Mouse (Mus musculus) adipocyte (in vitro differentiated cells): ENCODE measurements around the gene Vill.

Experiments used
- DNase-seq: peaks from one replicate; pipeline ENCODE4 v3.0.0-alpha.2; 2016; ENCODE audit warnings: low spot score

The Vill gene

GRCm38 (mm10) chr9:119034676-119035665 is 17.6 kb upstream of the Vill start:
- DNase-seq, result no peak

DNA sequence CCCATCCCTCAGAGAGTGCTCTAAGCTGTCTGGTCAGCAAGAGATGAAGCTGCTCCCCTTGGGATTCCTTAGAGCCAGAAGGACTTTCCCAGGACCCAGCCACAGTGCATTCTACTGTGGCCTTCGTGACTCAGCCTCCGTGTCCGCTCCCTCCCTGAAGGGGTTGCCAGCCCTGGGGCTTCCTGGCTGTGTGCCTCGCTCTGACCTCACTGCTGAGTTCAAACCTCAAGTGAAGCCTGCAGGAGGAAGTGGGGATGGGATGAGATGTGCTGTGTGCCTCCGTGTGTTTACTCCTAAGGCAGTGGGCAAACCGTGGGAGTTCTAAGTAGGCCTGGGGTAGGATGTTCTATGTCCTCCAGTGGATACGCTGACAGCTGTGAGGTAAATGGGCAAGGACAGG is 16.7 kb upstream of the Vill start:
- peak; percentile 67 for DNase-seq

DNA sequence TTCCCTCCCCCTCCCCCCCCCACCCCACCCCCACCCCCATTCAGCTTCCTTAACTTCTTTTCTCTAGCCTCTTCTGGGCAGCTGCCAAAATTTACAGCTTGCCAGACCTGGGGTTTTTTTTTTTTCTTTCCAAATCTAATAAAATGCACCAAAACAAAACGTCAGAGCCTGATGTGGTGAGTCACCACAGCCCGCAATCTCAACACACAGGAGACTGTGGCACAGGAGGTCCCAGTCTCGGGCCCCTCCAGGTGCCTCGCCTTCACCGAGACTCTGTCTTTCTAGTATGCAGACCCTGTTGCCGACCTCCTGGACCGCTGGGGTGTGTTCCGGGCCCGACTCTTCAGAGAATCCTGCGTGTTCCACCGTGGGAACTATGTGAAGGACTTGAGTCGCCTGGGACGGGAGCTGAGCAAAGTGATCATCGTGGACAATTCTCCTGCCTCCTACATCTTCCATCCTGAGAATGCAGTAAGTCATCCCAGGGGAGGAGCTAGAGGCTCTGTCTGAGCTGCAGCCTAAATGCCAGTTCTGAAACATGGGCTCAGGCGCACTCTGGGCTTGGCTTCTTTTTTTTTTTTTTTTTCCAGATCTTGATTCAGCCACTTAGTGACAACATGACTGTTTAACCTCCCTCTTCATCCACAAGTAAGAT is 15.4 kb upstream of the Vill start:
- DNase-seq, result peak; percentile 72

DNA sequence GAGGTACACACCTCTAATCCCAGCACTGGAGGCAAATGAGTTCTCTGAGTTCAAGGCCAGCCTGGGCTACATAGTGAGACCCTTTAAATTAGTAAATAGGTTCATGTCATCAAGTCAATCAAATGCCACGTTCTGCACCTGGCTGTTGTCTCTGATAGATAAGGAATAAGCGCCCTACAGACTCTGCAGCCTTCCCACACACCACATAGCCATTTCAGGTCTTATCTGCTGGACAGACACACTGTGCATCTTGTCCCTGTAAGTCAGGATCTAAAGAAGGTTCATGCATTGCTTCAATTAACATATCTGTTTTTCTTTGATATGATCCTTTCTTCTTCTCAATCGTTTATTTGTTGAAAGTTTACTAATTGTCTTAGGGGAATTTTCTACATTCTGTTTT is 14.0 kb upstream of the Vill start:
- no peak for DNase-seq

- no peak for DNase-seq
Observed at GRCm38 (mm10) chr9:119040101-119040775, 12.3 kb upstream of the Vill start.

DNA sequence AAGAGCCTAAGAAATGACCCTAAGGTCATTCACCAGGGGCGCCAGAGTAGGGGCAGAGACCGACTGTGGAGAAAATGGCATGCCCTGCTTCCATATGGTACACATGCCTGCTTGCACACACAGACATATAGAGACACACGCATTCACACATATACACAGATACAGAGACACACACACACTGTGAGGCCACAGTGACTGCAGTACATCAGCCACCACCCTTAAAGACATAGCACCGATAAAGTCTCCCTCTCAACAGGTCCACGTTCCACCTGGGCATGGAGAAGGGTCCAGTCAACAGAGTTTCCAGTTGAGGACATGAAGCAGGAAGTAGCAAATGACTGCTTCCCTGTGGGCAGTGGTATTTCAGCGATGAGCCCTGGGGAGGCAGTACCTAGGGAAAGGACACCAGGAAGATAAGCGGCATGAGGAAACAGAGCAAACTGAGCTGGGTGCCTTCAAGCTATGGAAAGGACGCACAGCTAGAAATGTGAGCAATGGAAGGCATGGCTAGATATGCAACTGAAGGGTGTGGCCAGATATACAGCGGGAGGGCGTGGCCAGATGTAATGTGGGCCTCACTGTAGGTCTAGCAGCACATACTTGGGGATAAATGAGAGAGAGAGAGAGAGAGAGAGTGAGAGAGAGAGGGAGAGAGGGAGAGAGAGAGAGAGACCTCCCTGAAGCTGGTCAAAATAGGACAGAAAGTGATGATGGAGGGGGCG is 4.2 kb upstream of the Vill start:
- no peak for DNase-seq

DNA sequence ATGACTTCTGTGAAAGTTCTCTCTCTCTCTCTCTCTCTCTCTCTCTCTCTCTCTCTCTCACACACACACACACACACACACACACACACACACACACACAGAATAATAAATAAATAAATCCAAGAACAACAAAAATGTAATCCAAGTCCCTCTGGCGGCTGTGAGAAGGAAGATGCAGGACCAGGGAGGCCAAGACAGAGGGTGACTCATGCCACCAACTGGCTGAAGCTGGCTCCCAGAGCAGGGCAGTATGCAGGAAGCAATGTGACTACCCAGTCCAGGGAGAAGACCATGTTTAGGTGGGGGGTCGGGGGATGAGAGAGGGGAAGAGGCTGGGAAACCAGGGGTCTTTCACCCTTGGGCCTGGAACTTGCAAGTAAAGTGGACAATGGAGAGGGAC is 1.4 kb upstream of the Vill start:
- peak; percentile 90 for DNase-seq

GRCm38 (mm10) chr9:119053964-119054576 is 1.5 kb downstream of the Vill start:
- no peak for DNase-seq

- DNase-seq, result no peak
Observed at GRCm38 (mm10) chr9:119055336-119055735, 2.8 kb downstream of the Vill start.

DNA sequence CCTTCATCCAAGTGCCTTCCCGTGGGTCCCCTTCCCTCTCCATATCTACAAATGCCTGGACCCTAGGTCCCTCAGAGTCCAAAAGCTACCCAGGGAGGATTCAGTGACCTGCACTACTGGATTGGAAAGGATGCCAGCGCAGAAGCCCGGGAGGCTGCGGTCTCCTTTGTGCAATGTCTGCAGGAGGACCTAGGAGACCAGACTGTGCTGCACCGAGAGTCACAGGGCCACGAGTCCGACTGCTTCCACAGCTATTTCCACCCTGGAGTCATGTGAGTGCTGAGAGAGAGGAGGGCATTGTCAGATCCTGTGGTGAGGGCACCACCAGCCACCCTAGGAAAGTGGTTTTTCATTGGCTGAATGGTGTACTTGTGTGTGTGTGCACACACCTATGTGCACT is 5.7 kb downstream of the Vill start:
- no peak for DNase-seq

- no peak for DNase-seq
Observed at GRCm38 (mm10) chr9:119060701-119061100, 8.1 kb downstream of the Vill start.

DNA sequence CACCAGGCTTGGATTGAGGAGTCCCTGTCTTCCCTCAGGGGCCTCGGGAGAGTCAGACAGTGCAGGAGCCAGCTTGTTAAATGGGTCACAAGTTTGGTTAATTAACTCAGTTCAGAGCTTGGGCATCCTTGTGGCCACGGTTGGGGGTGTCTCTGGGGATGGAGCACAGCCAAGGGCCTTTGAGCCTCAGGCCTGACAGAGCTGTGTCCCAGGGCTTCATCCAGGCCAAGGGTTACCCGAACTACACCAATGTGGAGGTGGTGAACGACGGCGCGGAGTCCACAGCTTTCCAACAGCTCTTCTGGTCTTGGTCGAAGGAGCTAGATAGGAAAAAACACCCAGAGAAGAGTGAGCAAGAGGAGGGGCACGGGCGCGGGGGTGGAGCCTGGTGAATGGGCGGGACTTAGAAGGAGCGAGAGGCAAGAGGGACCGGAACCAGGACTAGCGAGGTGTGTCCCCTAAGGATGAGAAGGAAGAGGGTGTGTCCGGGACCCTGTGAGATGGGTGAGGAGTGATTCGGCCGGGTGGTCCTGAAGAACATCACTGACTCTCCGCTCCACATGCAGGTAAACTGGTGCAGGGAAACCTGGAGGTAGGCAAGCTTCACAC is 10.6 kb downstream of the Vill start:
- DNase-seq, result no peak

- DNase-seq, result no peak
Observed at GRCm38 (mm10) chr9:119064296-119064695, 11.7 kb downstream of the Vill start.

- peak; percentile 68 for DNase-seq
Observed at GRCm38 (mm10) chr9:119067601-119068000, 15.0 kb downstream of the Vill start.

DNA sequence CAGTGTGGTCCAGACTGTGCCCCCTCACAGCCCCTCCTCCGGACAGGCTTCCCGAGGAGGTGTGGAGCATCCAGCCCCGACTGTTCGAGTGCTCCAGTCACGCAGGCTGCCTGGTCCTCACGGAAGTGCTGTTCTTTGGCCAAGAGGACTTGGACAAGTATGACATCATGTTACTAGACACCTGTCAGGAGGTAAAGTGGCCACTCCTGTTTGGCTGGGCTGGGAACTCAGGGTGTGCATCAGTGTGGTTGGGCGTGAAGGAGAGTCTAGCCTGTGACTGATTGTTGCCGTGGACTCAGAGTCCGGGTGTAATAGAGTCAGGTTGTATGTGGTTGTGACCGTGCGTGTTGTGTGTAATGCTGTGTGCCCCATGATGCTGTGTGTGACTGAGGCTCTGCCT is 15.7 kb downstream of the Vill start:
- DNase-seq, result no peak

DNA sequence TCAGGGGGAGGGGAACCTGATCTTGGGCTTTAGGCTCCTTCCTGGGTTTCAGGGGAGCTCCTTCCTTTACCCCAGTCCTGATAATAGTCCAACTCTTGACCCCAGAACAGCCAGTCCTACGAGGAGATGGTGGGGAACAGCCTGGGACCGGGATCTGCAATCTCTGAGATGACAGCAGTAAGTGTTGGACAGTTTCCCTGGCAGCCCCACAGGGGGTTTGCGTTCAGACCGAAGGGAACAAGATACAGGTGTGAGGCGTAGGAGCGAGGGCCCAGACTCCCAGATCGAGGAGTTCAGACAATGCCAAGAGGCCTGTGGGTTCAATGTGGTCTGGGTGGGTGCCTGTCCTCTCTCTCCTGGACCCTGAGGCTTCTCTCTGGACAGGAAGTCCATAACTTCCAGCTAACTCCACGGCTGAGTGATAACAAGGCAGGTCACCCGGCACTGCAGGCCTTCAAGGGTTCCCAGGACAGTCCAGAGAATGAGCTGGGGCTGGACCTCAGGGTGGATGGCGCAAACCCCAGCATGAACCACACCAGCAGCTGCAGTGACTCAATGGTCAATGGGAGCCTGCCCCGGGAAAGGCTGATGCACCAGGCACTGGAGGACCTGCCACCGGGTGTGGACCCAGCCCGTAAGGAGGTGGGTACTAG is 17.7 kb downstream of the Vill start:
- no peak for DNase-seq

- no peak for DNase-seq
Observed at GRCm38 (mm10) chr9:119071786-119072185, 19.2 kb downstream of the Vill start.

DNA sequence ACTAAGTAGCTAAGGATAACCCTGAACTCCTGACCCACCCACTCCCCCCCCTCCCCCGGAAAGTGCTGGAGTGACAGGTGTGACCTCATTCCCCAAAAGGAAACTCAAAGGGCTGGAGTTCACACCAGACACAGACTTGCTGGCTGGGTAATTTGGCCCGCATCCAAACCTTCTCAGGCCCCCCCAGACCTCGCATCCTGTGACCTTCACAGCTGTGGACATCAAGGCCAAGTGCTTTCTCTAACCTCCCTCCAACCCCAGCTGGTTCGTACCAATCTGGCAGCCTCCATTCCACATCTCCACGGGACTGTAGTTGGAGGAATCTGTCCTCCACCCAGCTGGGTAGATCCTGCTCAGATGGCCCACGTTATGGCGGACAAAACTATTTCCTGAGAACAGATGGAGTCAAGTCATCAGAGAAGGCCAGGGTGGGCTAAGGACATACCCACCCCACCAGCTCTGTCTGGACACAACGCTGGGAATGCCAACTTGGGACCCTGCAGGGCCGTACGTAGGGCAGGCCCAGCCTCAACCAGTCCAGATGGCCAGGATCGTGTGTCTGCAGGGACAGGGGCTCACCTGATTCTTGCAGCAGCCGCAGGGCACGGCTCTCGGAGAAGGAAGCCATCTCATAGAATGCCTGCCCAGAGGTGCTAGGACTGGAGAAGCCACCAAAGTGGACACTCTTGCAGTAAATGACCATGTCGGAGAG is 20.8 kb downstream of the Vill start:
- no peak for DNase-seq

DNA sequence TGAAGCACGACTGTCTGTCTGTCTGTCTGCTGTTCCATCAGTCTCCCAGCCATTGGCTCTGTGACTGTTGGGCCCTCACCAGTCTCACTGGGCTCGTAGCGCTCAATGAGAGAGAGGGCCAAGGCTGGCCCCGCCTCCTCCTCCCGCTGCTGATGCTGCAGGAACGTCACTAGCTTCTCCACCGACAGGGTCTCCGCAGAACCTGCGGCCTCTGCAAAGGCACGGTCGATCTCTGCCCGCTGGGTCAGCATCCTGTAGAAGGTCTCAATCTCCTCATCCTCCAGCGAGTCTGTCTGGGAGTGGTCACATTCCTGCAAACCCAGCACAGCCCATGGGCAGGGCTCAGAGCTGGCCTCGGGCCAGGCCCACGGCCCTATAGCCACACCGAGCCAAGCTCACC is 23.1 kb downstream of the Vill start:
- no peak for DNase-seq

- no peak for DNase-seq
Observed at GRCm38 (mm10) chr9:119080040-119080675, 27.6 kb downstream of the Vill start.
